Mouse (Mus musculus) neural tube, embryonic 11.5 days (tissue): Measurements from ENCODE around the gene Mettl16. TPM values are rescaled to one million over a fixed set of nuclear protein-coding genes. Genes with fewer than 3 reads are reported as not detected.
A peak's percentile ranks its signal among the peaks of the same experiment; 100 is the strongest.

Source experiments
- ATAC-seq: fragments of 200-750 bp; cut with Nextera tagmentation; 2 replicates; pipeline ENCODE4 v1.8.0; 2017; ENCODE audit warnings: moderate number of reproducible peaks, mild to moderate bottlenecking, moderate TSS enrichment, moderate library complexity; ENCODE audit not compliant: insufficient read depth, low FRiP score, low TSS enrichment
- DNase-seq: peaks from one replicate; pipeline ENCODE4 v3.0.0-alpha.2; 2015; ENCODE audit warnings: low spot score
- H3K27ac ChIP-seq: fragments of 300-500 bp; sonication (generic); 2 replicates; pipeline ENCODE4 v1.5.1; 2014; ENCODE audit warnings: low read depth, mild to moderate bottlenecking, low read length
- H3K27me3 ChIP-seq: fragments of 300-500 bp; sonication (generic); 2 replicates; pipeline ENCODE4 v1.6.1; 2014; ENCODE audit warnings: mild to moderate bottlenecking, low read length, mixed read lengths; ENCODE audit not compliant: control insufficient read depth, insufficient read depth
- H3K36me3 ChIP-seq: fragments of 300-500 bp; sonication (generic); 2 replicates; pipeline ENCODE4 v1.6.1; 2014; ENCODE audit warnings: mild to moderate bottlenecking, low read length, moderate library complexity, mixed read lengths; ENCODE audit not compliant: control insufficient read depth, insufficient read depth
- H3K4me1 ChIP-seq: fragments of 300-500 bp; sonication (generic); 2 replicates; pipeline ENCODE4 v1.6.1; 2014; ENCODE audit warnings: low read length, mixed read lengths; ENCODE audit not compliant: control insufficient read depth, insufficient read depth
- H3K4me2 ChIP-seq: fragments of 300-500 bp; sonication (generic); 2 replicates; pipeline ENCODE4 v1.6.1; 2014; ENCODE audit warnings: low read depth, mild to moderate bottlenecking, moderate library complexity
- H3K4me3 ChIP-seq: fragments of 300-500 bp; sonication (generic); 2 replicates; pipeline ENCODE4 v1.5.1; 2014; ENCODE audit warnings: low read depth, low read length
- H3K9ac ChIP-seq: fragments of 300-500 bp; sonication (generic); 2 replicates; pipeline ENCODE4 v1.6.1; 2014; ENCODE audit warnings: mild to moderate bottlenecking, low read length
- H3K9me3 ChIP-seq: fragments of 300-500 bp; sonication (generic); 2 replicates; pipeline ENCODE4 v1.6.1; 2016; ENCODE audit warnings: low read length; ENCODE audit not compliant: control insufficient read depth
- WGBS: fragments of 180-500 bp; shearing (Covaris S2); extraction: QIAGEN DNeasy Blood & Tissue Kit; methylation state at CpG from one replicate; pipeline ENCODE4 v1.1.7; 2014; 5-methylcytosine and 5-hydroxymethylcytosine counted together
- polyA plus RNA-seq: library from polyadenylated mRNA; unstranded; fragments of >200 nt; fragmentation: Nextera tagmentation; extraction: Ambion mirVana; gene quantifications from 2 replicates; pipeline ENCODE4 v1.2.1, GENCODE M21; 2014

The Mettl16 gene
- polyA plus RNA-seq, 1 experiment from 2014 or later = 47.6 TPM

- WGBS = under 1% methylated on average over 54 of the region's 54 CpGs
- Histone ChIP-seq H3K27me3 (no peaks in the 10 kb centered on the region), H3K4me2 (peak overlapping the region; percentile 85), H3K9me3 (no peaks in the 10 kb centered on the region), H3K36me3 (peaks cover under 1% of the 10 kb centered on the region; the same call in 1 of the 2 replicates), H3K9ac (peak overlapping the region; percentile 59), H3K27ac (peak overlapping the region; percentile 85), H3K4me1 (peaks cover 15% of the 10 kb centered on the region), H3K4me3 (peak overlapping the region; percentile 54)
- peak; percentile 86 for DNase-seq
- ATAC-seq = peak; percentile 75
Measured at GRCm38 (mm10) chr11:74837694-74838431, 67.2 kb downstream of the Mettl16 start.

DNA sequence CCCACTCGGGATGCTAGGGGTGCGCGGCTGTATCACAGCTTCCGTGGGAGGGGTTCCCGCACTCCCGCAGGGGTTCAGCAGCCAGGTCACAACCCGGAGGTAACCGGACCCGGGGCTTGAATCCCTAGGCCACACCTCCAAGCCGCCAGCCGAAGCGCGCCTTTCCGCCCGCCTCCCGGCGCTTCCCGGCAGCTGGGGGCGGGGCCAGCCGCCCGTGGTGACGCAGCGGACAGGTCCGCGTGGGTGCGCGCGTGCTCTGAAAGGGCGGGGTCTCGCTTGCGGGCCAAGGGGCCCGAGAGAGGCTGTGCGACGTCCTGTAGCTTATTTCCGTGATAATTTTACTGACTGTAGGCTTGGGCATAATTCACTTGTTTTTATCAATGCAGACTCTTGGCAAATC lies 67.8 kb downstream of the Mettl16 start:
- DNase-seq = peak; percentile 94
- H3K9me3 ChIP-seq = no peaks in the 10 kb centered on the region
- peak overlapping the region; percentile 59 for H3K9ac ChIP-seq
- peak overlapping the region; percentile 85 for H3K4me2 ChIP-seq
- peak overlapping the region; percentile 85 for H3K27ac ChIP-seq
- H3K27me3 ChIP-seq = no peaks in the 10 kb centered on the region
- peaks cover 2% of the 10 kb centered on the region; the same call in 1 of the 2 replicates for H3K36me3 ChIP-seq
- peak; percentile 67 for ATAC-seq
- peak overlapping the region; percentile 54 for H3K4me3 ChIP-seq
- peaks cover 9% of the 10 kb centered on the region for H3K4me1 ChIP-seq
- WGBS = under 1% methylated on average over 33 of the region's 35 CpGs

- DNase-seq (no peak), ATAC-seq (no peak)
- Histone ChIP-seq H3K9ac (no peak overlapping the region), H3K4me3 (no peak overlapping the region), H3K27ac (no peak overlapping the region), H3K36me3 (peaks cover 2% of the 10 kb centered on the region; the same call in 1 of the 2 replicates), H3K9me3 (no peaks in the 10 kb centered on the region), H3K4me2 (peak overlapping the region; percentile 85), H3K4me1 (peaks cover 6% of the 10 kb centered on the region), H3K27me3 (no peaks in the 10 kb centered on the region)
- WGBS = 49% methylated on average over 6 of the region's 6 CpGs
Measured at GRCm38 (mm10) chr11:74838971-74839370, 68.3 kb downstream of the Mettl16 start.

GRCm38 (mm10) chr11:74839860-74840715 lies 69.5 kb downstream of the Mettl16 start:
- Histone ChIP-seq H3K4me3 (no peak overlapping the region), H3K9me3 (no peaks in the 10 kb centered on the region), H3K36me3 (peaks cover 2% of the 10 kb centered on the region; the same call in 1 of the 2 replicates), H3K4me1 (peaks cover 6% of the 10 kb centered on the region), H3K27me3 (no peaks in the 10 kb centered on the region), H3K4me2 (no peak overlapping the region), H3K27ac (no peak overlapping the region), H3K9ac (no peak overlapping the region)
- WGBS = 94% methylated on average over 19 of the region's 19 CpGs
- ATAC-seq (no peak), DNase-seq (no peak)

DNA sequence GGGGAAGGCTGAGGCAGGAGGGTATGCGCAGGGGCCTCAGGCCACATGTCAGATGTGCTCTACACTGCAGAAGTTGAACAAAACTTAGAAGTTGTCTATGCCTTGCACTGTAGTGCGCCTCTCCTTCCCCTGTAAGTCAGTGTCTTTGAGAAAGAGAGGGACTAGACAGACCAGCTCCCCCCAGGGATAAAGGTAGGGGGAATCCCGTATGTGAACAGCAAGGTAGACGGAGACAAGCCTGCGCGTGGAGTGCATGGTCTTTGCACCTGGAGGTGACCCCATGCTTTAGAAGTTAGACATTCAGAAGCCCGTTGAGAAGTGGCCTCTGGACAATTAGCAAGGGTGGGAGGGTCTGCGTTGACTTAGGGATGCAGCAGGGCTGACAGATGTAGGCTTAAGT lies 70.1 kb downstream of the Mettl16 start:
- Histone ChIP-seq H3K4me3 (no peak overlapping the region), H3K9ac (no peak overlapping the region), H3K27ac (no peak overlapping the region), H3K9me3 (no peaks in the 10 kb centered on the region), H3K27me3 (no peaks in the 10 kb centered on the region), H3K36me3 (peaks cover 2% of the 10 kb centered on the region; the same call in 1 of the 2 replicates), H3K4me1 (peaks cover 6% of the 10 kb centered on the region), H3K4me2 (no peak overlapping the region)
- ATAC-seq = no peak
- 86% methylated on average over 8 of the region's 8 CpGs for WGBS
- no peak for DNase-seq

GRCm38 (mm10) chr11:74841366-74841765 lies 70.7 kb downstream of the Mettl16 start:
- H3K4me3 ChIP-seq = no peak overlapping the region
- no peak overlapping the region for H3K4me2 ChIP-seq
- ATAC-seq = no peak
- no peak overlapping the region for H3K9ac ChIP-seq
- WGBS = 82% methylated on average over 9 of the region's 9 CpGs
- H3K27ac ChIP-seq = no peak overlapping the region
- H3K4me1 ChIP-seq = peaks cover 6% of the 10 kb centered on the region
- no peaks in the 10 kb centered on the region for H3K27me3 ChIP-seq
- no peak for DNase-seq
- no peaks in the 10 kb centered on the region for H3K9me3 ChIP-seq
- H3K36me3 ChIP-seq = peaks cover 2% of the 10 kb centered on the region; the same call in 1 of the 2 replicates

DNA sequence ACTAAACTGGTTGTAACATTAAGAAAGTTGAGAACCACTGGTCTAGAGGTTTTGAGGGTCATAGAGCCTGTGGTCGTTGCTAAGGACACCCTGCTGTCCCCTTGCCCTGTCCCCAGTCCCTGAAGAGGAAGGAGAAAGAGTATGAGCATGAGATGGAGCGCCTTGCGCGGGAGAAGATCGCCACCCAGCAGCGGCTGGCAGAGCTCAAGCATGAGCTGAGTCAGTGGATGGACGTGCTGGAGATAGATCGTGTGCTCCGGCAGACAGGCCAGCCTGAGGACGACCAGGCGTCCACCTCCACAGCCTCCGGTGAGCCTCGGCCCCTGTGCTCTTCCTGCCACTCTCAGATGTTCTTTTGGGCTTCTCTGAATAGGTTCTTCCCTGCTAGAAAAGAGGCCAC lies 71.4 kb downstream of the Mettl16 start:
- no peak overlapping the region for H3K4me2 ChIP-seq
- DNase-seq (no peak), ATAC-seq (no peak)
- H3K27me3 ChIP-seq = no peaks in the 10 kb centered on the region
- H3K4me1 ChIP-seq = peaks cover 6% of the 10 kb centered on the region
- no peak overlapping the region for H3K4me3 ChIP-seq
- 86% methylated on average over 13 of the region's 13 CpGs for WGBS
- H3K27ac ChIP-seq = no peak overlapping the region
- H3K9ac ChIP-seq = no peak overlapping the region
- H3K9me3 ChIP-seq = no peaks in the 10 kb centered on the region
- H3K36me3 ChIP-seq = peaks cover 2% of the 10 kb centered on the region; the same call in 1 of the 2 replicates

DNA sequence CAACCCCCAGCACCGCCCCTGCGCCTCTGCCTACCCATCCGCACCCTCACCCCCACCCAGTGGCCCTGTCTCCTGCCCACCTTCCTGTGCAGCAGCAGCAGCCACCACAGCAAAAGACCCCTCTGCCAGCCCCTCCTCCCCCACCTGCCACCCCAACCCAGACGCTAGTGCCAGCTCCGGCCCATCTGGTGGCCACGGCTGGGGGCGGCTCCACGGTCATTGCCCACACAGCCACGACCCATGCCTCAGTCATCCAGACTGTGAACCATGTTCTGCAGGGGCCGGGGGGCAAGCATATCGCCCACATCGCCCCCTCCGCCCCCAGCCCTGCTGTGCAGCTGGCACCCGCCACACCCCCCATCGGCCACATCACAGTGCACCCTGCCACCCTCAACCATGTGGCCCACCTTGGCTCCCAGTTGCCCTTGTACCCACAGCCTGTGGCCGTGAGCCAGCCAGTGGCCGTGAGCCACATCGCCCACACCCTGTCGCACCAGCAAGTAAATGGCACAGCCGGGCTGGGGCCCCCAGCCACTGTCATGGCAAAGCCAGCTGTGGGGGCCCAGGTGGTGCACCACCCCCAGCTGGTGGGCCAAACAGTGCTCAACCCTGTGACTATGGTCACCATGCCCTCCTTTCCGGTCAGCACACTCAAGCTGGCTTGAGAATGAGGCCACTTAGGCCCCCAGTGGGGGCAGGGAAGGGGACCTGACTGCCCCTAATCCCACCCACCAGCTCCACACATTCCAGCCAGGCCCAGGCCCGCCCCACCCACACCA lies 72.2 kb downstream of the Mettl16 start:
- no peak overlapping the region for H3K27ac ChIP-seq
- no peak for DNase-seq
- no peak overlapping the region for H3K9ac ChIP-seq
- no peak overlapping the region for H3K4me2 ChIP-seq
- peaks cover 2% of the 10 kb centered on the region; the same call in 1 of the 2 replicates for H3K36me3 ChIP-seq
- no peaks in the 10 kb centered on the region; the same call in 1 of the 2 replicates for H3K4me1 ChIP-seq
- H3K4me3 ChIP-seq = no peak overlapping the region
- no peak for ATAC-seq
- H3K9me3 ChIP-seq = no peaks in the 10 kb centered on the region
- H3K27me3 ChIP-seq = no peaks in the 10 kb centered on the region
- WGBS = 89% methylated on average over 18 of the region's 22 CpGs
